Mouse (Mus musculus): ENCODE results near the gene Blmh.

- TF ChIP-seq POLR2A (IDR thresholded peaks at IDR 0.05; ENCODE audit: low read depth, low read length) (no peak), CTCF (IDR thresholded peaks at IDR 0.05; ENCODE audit: borderline replicate concordance, insufficient read depth, low read length) (no peak)
Measured at GRCm38 (mm10) chr11:76983641-76984040, 59.0 kb downstream of the Blmh start.

All from embryonic fibroblast, embryonic 13.5 days (primary cell).